Mouse (Mus musculus): ENCODE data around the gene Gba. TPM values are rescaled to one million over a fixed set of nuclear protein-coding genes. Genes with fewer than 3 reads are reported as not detected.

Gene Gba
- 10 to 100 TPM; 46.1 to 51.9 TPM for polyA plus RNA-seq (2012; fragmentation: generic; extraction: Trizol)

DNA sequence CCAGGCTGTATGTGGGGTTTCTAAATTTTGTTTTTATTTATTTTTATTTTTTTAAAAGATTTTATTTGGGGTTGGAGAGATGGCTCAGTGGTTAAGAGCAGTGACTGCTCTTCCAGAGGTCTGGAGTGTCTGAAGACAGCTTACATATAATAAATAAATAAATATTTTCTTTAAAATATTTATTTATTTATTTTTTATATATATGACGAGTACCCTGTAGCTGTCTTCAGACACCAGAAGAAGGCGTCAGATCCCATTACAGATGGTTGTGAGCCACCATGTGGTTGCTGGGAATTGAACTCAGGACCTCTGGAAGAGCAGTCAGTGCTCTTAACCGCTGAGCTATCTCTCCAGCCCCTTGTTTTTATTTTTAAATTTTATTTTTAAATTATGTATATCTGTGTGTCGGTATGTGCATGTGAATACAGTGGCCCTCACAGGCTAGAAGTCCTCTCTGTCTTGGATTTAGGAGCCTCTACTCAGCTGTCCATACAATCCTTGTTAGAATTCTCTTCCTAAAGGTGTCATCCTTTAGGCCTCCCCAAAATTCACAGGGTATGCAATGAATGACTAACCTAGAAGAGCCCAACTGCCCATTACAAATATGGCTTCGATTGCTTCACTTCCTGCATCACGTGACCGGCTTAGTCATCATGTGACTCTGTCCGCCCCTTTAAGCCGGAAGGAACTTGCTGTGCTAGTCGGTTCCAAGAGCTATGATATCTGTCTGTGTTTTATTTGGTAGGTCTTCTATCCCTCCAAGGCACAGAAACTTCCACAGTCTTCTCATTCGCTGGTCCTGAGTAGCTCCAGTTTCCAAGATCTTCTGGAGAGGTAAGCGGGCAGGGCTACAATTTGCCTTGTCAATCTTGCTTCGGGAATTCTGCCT, at the start of gene Gba:
TSS of gene Gba (plus strand) at position 676 of the 889 bp plus-strand sequence.

GRCm38 (mm10) chr3:89159616-89160344, 42.9 kb upstream of the Gba start, which contains the start of gene Hcn3:
Gene Hcn3 (minus strand): TSS chr3:89160196.

DNA sequence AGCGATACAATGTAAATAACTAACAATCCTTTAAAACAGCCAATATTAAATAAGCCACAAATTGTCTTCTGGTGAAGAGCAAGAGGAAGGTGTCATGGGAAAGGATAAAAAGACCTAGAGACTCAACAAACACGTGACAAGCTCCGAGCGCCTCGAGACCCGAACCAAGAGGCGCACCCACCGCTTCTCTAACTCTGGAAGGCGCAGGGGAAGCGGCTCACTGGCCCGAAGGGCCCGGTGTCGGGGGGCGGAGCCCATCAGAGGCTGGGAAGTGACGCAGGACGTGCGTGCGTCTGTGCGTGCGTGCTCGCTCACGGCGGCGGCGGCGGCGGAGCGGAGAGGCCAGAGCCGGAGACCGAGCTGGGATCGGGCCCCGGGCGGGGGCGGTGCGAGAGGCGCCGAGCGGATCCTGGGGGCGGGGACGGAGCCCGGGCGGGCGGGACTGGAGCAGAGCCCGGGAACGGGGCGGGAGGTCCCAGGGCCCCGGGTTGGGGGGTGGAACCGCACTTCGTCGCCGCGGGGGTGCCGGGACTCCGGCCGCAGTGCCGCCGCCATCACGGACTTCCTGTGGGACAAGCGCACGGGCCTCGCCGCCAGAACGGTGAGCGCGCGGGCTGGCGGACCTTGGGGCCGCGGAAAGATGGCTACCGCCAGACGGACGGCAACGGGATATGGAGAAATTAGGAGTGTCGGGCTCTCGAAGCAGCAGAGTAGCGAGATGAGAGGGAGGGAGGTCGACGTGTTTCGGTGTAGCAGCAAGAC, 38.0 kb upstream of the Gba start, which contains the start of gene Clk2:
TSS of gene Clk2 (plus strand) at position 290 of the 762 bp plus-strand sequence.

DNA sequence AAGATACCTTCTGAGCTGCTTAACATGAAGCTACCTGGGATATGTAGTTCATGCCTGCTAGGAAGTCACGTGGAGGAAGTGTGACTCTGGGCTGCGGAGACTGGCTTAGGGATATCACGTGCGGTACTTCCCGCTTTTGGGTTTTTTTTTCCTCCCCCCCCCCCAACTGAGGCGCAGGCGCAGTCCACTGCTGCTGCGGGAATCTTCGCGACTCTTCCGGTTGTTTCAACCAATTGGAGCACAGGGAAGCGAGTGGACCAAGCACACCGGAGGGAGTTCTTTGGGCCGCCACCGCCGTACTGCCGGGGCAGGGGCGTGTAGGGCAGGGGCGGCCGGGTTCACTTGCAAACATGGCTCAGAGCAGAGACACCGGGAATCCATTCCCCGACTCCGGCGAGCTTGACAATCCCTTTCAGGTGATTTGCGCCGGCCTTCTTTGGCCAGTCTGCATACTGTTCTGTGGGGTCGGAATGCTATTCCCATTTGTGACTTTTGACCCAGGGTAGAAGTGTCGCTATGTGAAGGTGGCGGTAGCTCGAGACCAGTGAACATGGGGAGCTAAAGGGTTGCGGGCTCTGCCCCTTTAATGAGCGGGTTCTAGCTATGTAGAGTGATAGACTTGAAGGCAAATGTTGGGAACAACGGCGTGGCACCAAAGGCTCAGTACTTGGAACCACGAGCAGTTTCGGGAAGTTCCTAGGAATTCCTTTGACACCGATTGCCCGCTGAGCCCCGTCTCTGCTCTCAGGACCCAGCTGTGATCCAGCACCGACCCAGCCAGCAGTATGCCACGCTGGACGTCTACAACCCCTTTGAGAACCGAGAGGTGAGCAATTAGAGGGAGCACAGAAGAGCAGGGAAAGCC, 25.3 kb upstream of the Gba start, which contains the start of gene Scamp3:
TSS of gene Scamp3 (plus strand) at position 232 of the 865 bp plus-strand sequence.

GRCm38 (mm10) chr3:89183058-89183958, 19.4 kb upstream of the Gba start, which contains the start of gene Fam189b:
Gene Fam189b (plus strand): TSS chr3:89183143.

DNA sequence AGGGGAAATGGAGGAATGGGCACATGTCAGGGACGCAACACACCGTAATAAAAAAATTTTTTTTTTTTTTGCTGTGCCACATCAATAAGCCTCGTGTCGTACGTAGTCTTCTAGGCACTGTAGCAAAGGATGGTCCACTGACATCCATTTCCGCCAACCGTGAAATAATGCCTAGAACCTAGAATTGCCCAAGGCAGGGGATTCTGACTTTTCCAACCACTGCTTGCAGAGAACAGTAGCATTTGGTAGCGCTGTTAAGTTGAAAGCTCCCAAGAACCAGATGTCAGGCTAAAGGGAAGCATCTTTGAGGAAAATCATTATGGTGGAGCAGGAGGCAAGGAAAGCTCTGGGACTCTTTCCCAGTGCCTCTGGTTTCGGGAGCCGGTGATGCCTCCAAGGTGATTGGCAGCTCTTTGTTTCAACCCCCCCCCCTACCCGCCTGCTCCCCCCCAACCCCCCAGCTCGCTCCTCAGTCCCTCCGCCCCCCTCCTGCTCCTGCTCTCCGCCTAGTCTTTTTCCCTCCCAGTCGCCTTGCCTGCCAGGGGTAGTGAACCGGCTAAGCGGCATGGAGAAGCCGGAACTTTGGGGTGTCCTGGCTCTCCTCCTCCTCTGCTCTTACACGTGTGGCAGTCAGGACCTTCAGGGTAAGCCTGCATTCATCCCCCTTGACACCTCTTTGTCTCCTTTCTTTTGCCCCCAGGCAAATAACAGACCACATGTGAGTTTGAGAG, 12.1 kb downstream of the Gba start, which contains the start of gene Thbs3:
TSS of gene Thbs3 (plus strand) at position 500 of the 731 bp plus-strand sequence.

DNA sequence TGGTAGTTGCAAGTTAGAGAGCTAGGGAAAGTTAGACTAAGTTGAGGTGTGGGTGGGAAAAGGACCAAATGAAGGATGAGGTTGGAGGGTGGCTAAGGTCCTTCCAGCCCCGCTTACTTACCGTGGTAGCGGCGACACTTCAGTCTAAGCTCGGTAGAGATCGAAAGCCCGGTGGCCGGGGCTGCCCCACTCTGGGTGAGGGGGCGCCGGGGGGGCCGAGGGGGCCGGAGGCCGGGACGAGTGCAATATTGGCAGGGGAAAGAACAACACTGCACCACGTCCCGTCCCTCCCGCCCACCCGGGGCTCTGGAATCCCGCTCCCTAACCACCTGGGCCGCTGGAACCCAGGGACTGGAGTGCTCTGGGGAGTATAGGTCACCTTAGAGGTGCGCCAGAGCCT, 24.2 kb downstream of the Gba start, which contains the start of gene Mtx1:
TSS of gene Mtx1 (minus strand) at position 189 of the 400 bp plus-strand sequence.

DNA sequence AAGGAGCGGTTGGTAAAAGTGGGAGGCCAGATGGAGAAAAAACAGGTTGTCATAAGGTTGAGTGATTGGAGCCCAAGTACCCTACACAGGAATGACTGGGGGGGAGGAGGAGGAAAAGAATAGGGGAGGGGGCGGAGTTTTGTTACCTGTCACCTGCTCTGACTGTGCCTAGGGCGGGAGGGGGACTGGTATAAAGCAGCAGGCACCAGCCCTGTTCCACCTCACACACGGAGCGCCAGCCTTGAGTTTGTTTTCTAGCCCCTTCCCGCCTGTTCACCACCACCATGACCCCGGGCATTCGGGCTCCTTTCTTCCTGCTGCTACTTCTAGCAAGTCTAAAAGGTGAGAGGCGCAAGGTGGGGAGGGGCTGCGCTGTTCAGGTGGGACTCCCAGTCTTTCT, 26.1 kb downstream of the Gba start, which contains the start of gene Muc1:
TSS of gene Muc1 (plus strand) at position 222 of the 400 bp plus-strand sequence.

GRCm38 (mm10) chr3:89245688-89246171, 43.0 kb downstream of the Gba start, which contains the start of gene Krtcap2:
Gene Krtcap2 (plus strand): TSS chr3:89245966.

GRCm38 (mm10) chr3:89246261-89247100, 43.8 kb downstream of the Gba start, which contains the start of gene Trim46:
Gene Trim46 (minus strand): TSS chr3:89246309.

Other genes with a start within 250 kb of the Gba start
- 10 to 100 TPM in 1 of 2 experiments, 1 to 10 TPM in 1; 4.8 to 12.8 TPM for gene Rusc1, start 109.6 kb upstream of the Gba start, polyA plus RNA-seq (2012; fragmentation: generic; extraction: Trizol)
- under 1 TPM in 1 of 2 experiments, not detected in 1; 0.02 TPM for gene Gm43738, start 101.8 kb upstream of the Gba start, polyA plus RNA-seq (2012; fragmentation: generic; extraction: Trizol)
- 100 to 1,000 TPM; 220 to 479 TPM for gene Fdps, start 101.0 kb upstream of the Gba start, polyA plus RNA-seq (2012; fragmentation: generic; extraction: Trizol)
- gene Pklr, start 66.8 kb upstream of the Gba start, polyA plus RNA-seq (2012; fragmentation: generic; extraction: Trizol), result not detected
- gene Hcn3, start 42.7 kb upstream of the Gba start, polyA plus RNA-seq (2012; fragmentation: generic; extraction: Trizol), result under 1 TPM; 0.01 to 0.05 TPM
- 10 to 100 TPM in 1 of 2 experiments, 1 to 10 TPM in 1; 4.7 to 19.1 TPM for gene Clk2, start 38.1 kb upstream of the Gba start, polyA plus RNA-seq (2012; fragmentation: generic; extraction: Trizol)
- 10 to 100 TPM; 90.3 to 97.0 TPM for gene Scamp3, start 25.5 kb upstream of the Gba start, polyA plus RNA-seq (2012; fragmentation: generic; extraction: Trizol)
- 1 to 10 TPM; 1.6 to 7.0 TPM for gene Fam189b, start 19.8 kb upstream of the Gba start, polyA plus RNA-seq (2012; fragmentation: generic; extraction: Trizol)
- 10 to 100 TPM in 1 of 2 experiments, 1 to 10 TPM in 1; 4.9 to 20.8 TPM for gene Thbs3, start 12.3 kb downstream of the Gba start, polyA plus RNA-seq (2012; fragmentation: generic; extraction: Trizol)
- gene Mtx1, start 24.2 kb downstream of the Gba start, polyA plus RNA-seq (2012; fragmentation: generic; extraction: Trizol), result 100 to 1,000 TPM; 154 to 198 TPM
- gene Muc1, start 26.1 kb downstream of the Gba start, polyA plus RNA-seq (2012; fragmentation: generic; extraction: Trizol), result under 1 TPM; 0.19 to 0.83 TPM
- gene Krtcap2, start 43.0 kb downstream of the Gba start, polyA plus RNA-seq (2012; fragmentation: generic; extraction: Trizol), result 100 to 1,000 TPM; 242 to 330 TPM
- gene Trim46, start 43.4 kb downstream of the Gba start, polyA plus RNA-seq (2012; fragmentation: generic; extraction: Trizol), result 10 to 100 TPM in 1 of 2 experiments, 1 to 10 TPM in 1; 2.6 to 10.1 TPM
- gene Dpm3, start 56.4 kb downstream of the Gba start, polyA plus RNA-seq (2012; fragmentation: generic; extraction: Trizol), result 100 to 1,000 TPM; 266 to 496 TPM
- gene Slc50a1, start 67.6 kb downstream of the Gba start, polyA plus RNA-seq (2012; fragmentation: generic; extraction: Trizol), result 10 to 100 TPM; 42.6 to 99.0 TPM
- gene Efna1, start 78.2 kb downstream of the Gba start, polyA plus RNA-seq (2012; fragmentation: generic; extraction: Trizol), result 10 to 100 TPM; 17.9 to 33.6 TPM
- gene Efna3, start 120.0 kb downstream of the Gba start, polyA plus RNA-seq (2012; fragmentation: generic; extraction: Trizol), result 1 to 10 TPM; 1.9 to 8.8 TPM
- 10 to 100 TPM in 1 of 2 experiments, 1 to 10 TPM in 1; 7.9 to 33.4 TPM for gene Efna4, start 135.1 kb downstream of the Gba start, polyA plus RNA-seq (2012; fragmentation: generic; extraction: Trizol)
- 100 to 1,000 TPM in 1 of 2 experiments, 10 to 100 TPM in 1; 85.2 to 200 TPM for gene Adam15, start 147.1 kb downstream of the Gba start, polyA plus RNA-seq (2012; fragmentation: generic; extraction: Trizol)
- gene Dcst2, start 159.0 kb downstream of the Gba start, polyA plus RNA-seq (2012; fragmentation: generic; extraction: Trizol), result under 1 TPM; 0.02 to 0.15 TPM
- gene Dcst1, start 162.3 kb downstream of the Gba start, polyA plus RNA-seq (2012; fragmentation: generic; extraction: Trizol), result 1 to 10 TPM in 1 of 2 experiments, under 1 TPM in 1; 0.28 to 1.5 TPM
- gene Zbtb7b, start 191.8 kb downstream of the Gba start, polyA plus RNA-seq (2012; fragmentation: generic; extraction: Trizol), result 10 to 100 TPM; 18.7 to 21.5 TPM
- under 1 TPM in 1 of 2 experiments, not detected in 1; 0.58 TPM for gene Lenep, start 199.9 kb downstream of the Gba start, polyA plus RNA-seq (2012; fragmentation: generic; extraction: Trizol)
- 10 to 100 TPM; 11.2 to 13.3 TPM for gene Flad1, start 208.9 kb downstream of the Gba start, polyA plus RNA-seq (2012; fragmentation: generic; extraction: Trizol)
- gene Cks1b, start 215.5 kb downstream of the Gba start, polyA plus RNA-seq (2012; fragmentation: generic; extraction: Trizol), result 100 to 1,000 TPM; 144 to 161 TPM
- 10 to 100 TPM; 25.5 to 78.6 TPM for gene Shc1, start 215.5 kb downstream of the Gba start, polyA plus RNA-seq (2012; fragmentation: generic; extraction: Trizol)
- 10 to 100 TPM; 32.6 to 45.6 TPM for gene Pygo2, start 227.3 kb downstream of the Gba start, polyA plus RNA-seq (2012; fragmentation: generic; extraction: Trizol)
- gene Pbxip1, start 233.8 kb downstream of the Gba start, polyA plus RNA-seq (2012; fragmentation: generic; extraction: Trizol), result 10 to 100 TPM in 1 of 2 experiments, 1 to 10 TPM in 1; 2.0 to 22.2 TPM